ENCODE assay signal across 6 mouse cellular contexts in genomic region chr2:3195511-3195910, GRCm38 (mm10).
"Had no signal": no experiment of that assay in that cellular context is flagged by ENCODE, and none has a peak within 500 bp of the region (broad histone marks: within the 10 kb centered on the region; RNA-seq: fewer than 3 reads in every experiment).

No protein-coding gene starts in this region.

- DNase-seq: kidney, postnatal 14 days; left cerebral cortex, postnatal 4 days; lung, embryonic 14.5 days; lung, postnatal 10 days; right cerebral cortex, postnatal 14 days; thymus, postnatal 4 days had no signal
